ENCODE assay signal across 29 mouse cellular contexts in the genomic region with DNA sequence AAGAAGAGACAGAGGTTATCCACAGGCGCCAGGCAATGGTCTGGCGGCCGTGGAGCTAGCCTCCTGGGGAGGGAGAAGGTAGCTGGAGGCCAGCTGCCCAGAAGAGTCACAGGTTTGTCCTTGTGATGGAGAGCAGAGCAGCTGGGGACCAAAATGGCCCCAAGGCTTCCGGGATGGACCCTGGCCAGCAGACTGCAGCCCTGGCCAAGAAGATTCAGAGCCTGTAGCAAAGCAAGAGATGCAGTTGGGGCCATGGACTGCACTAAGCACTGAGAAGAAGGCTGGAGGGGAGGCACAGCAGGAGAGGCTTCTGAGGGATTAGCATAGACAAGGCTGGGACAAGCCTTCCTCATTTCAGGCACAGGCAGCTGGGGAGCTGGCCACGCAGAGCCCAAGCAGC. TPM values are rescaled to one million over a fixed set of nuclear protein-coding genes. Genes with fewer than 3 reads are reported as not detected.
DNase-seq lines count a peak whose midpoint lies in the region; ATAC-seq and TF ChIP-seq lines count a peak whose summit lies in the region.
"Had no signal": no experiment of that assay in that cellular context is flagged by ENCODE, and none has a peak within 500 bp of the region (broad histone marks: within the 10 kb centered on the region; RNA-seq: fewer than 3 reads in every experiment).

No protein-coding gene starts in this region.

- no peak for ATAC-seq in midbrain, embryonic 11.5 days (ENCODE audit: low FRiP score)
- no peak for ATAC-seq in midbrain, embryonic 15.5 days (replicated peaks)
- ATAC-seq in stomach, postnatal 0 days (ENCODE audit: low FRiP score, low TSS enrichment) = no peak
- ATAC-seq: CD4-positive, CD25-positive, alpha-beta regulatory T cell, adult 4 months; forebrain, embryonic 14.5 days; hindbrain, postnatal 0 days; intestine, embryonic 16.5 days had no signal

- H3K4me1 ChIP-seq in midbrain, embryonic 11.5 days (ENCODE audit: control insufficient read depth, insufficient read depth, low read length) = no peaks in the 10 kb centered on the region
- no peaks in the 10 kb centered on the region for H3K4me1 ChIP-seq in midbrain, embryonic 15.5 days
- peaks cover 2% of the 10 kb centered on the region; the same call in 1 of the 2 replicates for H3K4me1 ChIP-seq in stomach, postnatal 0 days (replicated peaks; ENCODE audit: control insufficient read depth, insufficient read depth)

- DNase-seq in adrenal gland, postnatal 10 days = peak; percentile 57
- no peak for DNase-seq in adrenal gland, adult 18-20 months (ENCODE audit: low spot score in 2 of 2)
- DNase-seq in kidney, adult 11 months = peak; percentile 35
- no peak for DNase-seq in kidney, postnatal 10 days
- peak; percentile 69 for DNase-seq in midbrain, embryonic 11.5 days (ENCODE audit: low spot score, missing footprints)
- DNase-seq in stomach, postnatal 0 days (ENCODE audit: low spot score) = no peak
- no peak for DNase-seq in heart, adult 11 months
- DNase-seq: cerebellum, adult 11 months; liver, embryonic 13.5 days; lung, adult 2 months; right cerebral cortex, postnatal 14 days; thymus, adult 2 months had no signal

- no peak overlapping the region for H3K9ac ChIP-seq in midbrain, embryonic 11.5 days (ENCODE audit: low read length)
- H3K9ac ChIP-seq in midbrain, embryonic 15.5 days = no peak overlapping the region
- H3K9ac ChIP-seq in stomach, postnatal 0 days (ENCODE audit: low read length) = no peak overlapping the region
- H3K9ac ChIP-seq: embryonic facial prominence, embryonic 15.5 days; liver, embryonic 13.5 days; neural tube, embryonic 12.5 days had no signal

- no peak for TF ChIP-seq CTCF in stomach, postnatal 0 days (IDR thresholded peaks at IDR 0.05; ENCODE audit: low read depth)

- TF ChIP-seq EP300 in stomach, postnatal 0 days (optimal IDR thresholded peaks at IDR 0.05) = no peak

- H3K36me3 ChIP-seq in midbrain, embryonic 11.5 days (ENCODE audit: control insufficient read depth, insufficient read depth, low read length) = peaks cover 28% of the 10 kb centered on the region
- peaks cover 36% of the 10 kb centered on the region for H3K36me3 ChIP-seq in midbrain, embryonic 15.5 days (replicated peaks)
- H3K36me3 ChIP-seq in stomach, postnatal 0 days (ENCODE audit: control insufficient read depth, insufficient read depth, low read length) = peaks cover 37% of the 10 kb centered on the region

- no peak overlapping the region for H3K4me3 ChIP-seq in midbrain, embryonic 11.5 days (ENCODE audit: low read depth, low read length)
- no peak overlapping the region for H3K4me3 ChIP-seq in midbrain, embryonic 15.5 days
- no peak overlapping the region for H3K4me3 ChIP-seq in stomach, postnatal 0 days (ENCODE audit: low read depth, low read length)
- H3K4me3 ChIP-seq: embryonic facial prominence, embryonic 15.5 days; liver, embryonic 13.5 days; megakaryocyte, embryonic 14.5 days; neural tube, embryonic 12.5 days had no signal

- no peaks in the 10 kb centered on the region for H3K27me3 ChIP-seq in midbrain, embryonic 11.5 days (ENCODE audit: control insufficient read depth, insufficient read depth, low read length)
- H3K27me3 ChIP-seq in midbrain, embryonic 15.5 days (replicated peaks) = no peaks in the 10 kb centered on the region
- H3K27me3 ChIP-seq in stomach, postnatal 0 days (ENCODE audit: control insufficient read depth, insufficient read depth, low read length) = no peaks in the 10 kb centered on the region
- H3K27me3 ChIP-seq: embryonic facial prominence, embryonic 15.5 days; liver, embryonic 13.5 days; megakaryocyte, embryonic 14.5 days; neural tube, embryonic 12.5 days had no signal

- no peaks in the 10 kb centered on the region for H3K9me3 ChIP-seq in midbrain, embryonic 11.5 days (ENCODE audit: control insufficient read depth, low read length)
- no peaks in the 10 kb centered on the region for H3K9me3 ChIP-seq in midbrain, embryonic 15.5 days
- no peaks in the 10 kb centered on the region for H3K9me3 ChIP-seq in stomach, postnatal 0 days (ENCODE audit: control insufficient read depth, low read length)
- H3K9me3 ChIP-seq: embryonic facial prominence, embryonic 15.5 days; liver, embryonic 13.5 days; megakaryocyte, embryonic 14.5 days; neural tube, embryonic 12.5 days had no signal

- H3K4me2 ChIP-seq in midbrain, embryonic 11.5 days = no peak overlapping the region
- no peak overlapping the region for H3K4me2 ChIP-seq in midbrain, embryonic 15.5 days
- no peak overlapping the region for H3K4me2 ChIP-seq in stomach, postnatal 0 days (replicated peaks; ENCODE audit: low read depth)
- H3K4me2 ChIP-seq: embryonic facial prominence, embryonic 15.5 days; heart, embryonic 11.5 days; liver, embryonic 13.5 days; neural tube, embryonic 12.5 days had no signal

- H3K27ac ChIP-seq in midbrain, embryonic 11.5 days (ENCODE audit: low read depth, low read length) = no peak overlapping the region
- no peak overlapping the region for H3K27ac ChIP-seq in midbrain, embryonic 15.5 days
- peak overlapping the region; percentile 8; the same call in 1 of the 2 replicates for H3K27ac ChIP-seq in stomach, postnatal 0 days (replicated peaks)
- H3K27ac ChIP-seq: embryonic facial prominence, embryonic 15.5 days; hindbrain, postnatal 0 days; liver, embryonic 13.5 days; neural tube, embryonic 12.5 days had no signal

- WGBS in midbrain, embryonic 11.5 days = 83% methylated on average over 5 of the region's 5 CpGs
- WGBS in midbrain, embryonic 15.5 days = 71% methylated on average over 5 of the region's 5 CpGs
- WGBS in stomach, postnatal 0 days = 85% methylated on average over 5 of the region's 5 CpGs

RNA-seq across cellular contexts. Expression of gene 1700061G19Rik, which starts 27.4 kb away (rescaled TPM):
- total RNA-seq in adrenal gland, postnatal 10 days (2021) = 1 to 10 TPM; 1.2 to 2.6 TPM
- 1 to 10 TPM in 1 of 2 experiments, under 1 TPM in 1; 0.83 to 2.9 TPM for total RNA-seq in adrenal gland, adult 18-20 months (2021)
- 0.11 and 0.25 TPM in 2 replicates for polyA plus RNA-seq in midbrain, embryonic 11.5 days (2014; fragmentation: Nextera tagmentation; extraction: Ambion mirVana)
- 0.37 and 0.49 TPM in 2 replicates for polyA plus RNA-seq in midbrain, embryonic 15.5 days (2015; fragmentation: Nextera tagmentation; extraction: Ambion mirVana)
- polyA plus RNA-seq in stomach, postnatal 0 days (2015; fragmentation: Nextera tagmentation; extraction: Ambion mirVana) = 1.0 and 1.4 TPM in 2 replicates
- total RNA-seq: gastrocnemius, adult 8-10 months; hematopoietic stem cell, adult 5-6 weeks; hindbrain, postnatal 0 days; left cerebral cortex, postnatal 25 days had no signal

RNA-seq across cellular contexts. Expression of gene Acsbg2, which starts 28.5 kb away (rescaled TPM):
- total RNA-seq in adrenal gland, postnatal 10 days (2021) = under 1 TPM in 1 of 2 experiments, not detected in 1; 0.12 TPM
- total RNA-seq in adrenal gland, adult 18-20 months (2021) = under 1 TPM in 1 of 2 experiments, not detected in 1; 0.27 TPM
- not detected in 2 replicates for polyA plus RNA-seq in midbrain, embryonic 11.5 days (2014; fragmentation: Nextera tagmentation; extraction: Ambion mirVana)
- not detected in 2 replicates for polyA plus RNA-seq in midbrain, embryonic 15.5 days (2015; fragmentation: Nextera tagmentation; extraction: Ambion mirVana)
- polyA plus RNA-seq in stomach, postnatal 0 days (2015; fragmentation: Nextera tagmentation; extraction: Ambion mirVana) = 0.04 TPM in 1 of 2 replicates, not detected in the other
- total RNA-seq: common myeloid progenitor, adult 5-6 weeks; gastrocnemius, adult 8-10 months; granulocyte monocyte progenitor cell, adult 5-6 weeks; hematopoietic stem cell, adult 5-6 weeks; hindbrain, postnatal 0 days; layer of hippocampus, adult 8-10 months; left cerebral cortex, postnatal 25 days had no signal
- polyA plus RNA-seq: forebrain, embryonic 14.5 days; heart, embryonic 11.5 days; hindbrain, postnatal 0 days; intestine, embryonic 16.5 days; limb, embryonic 14.5 days; liver, embryonic 13.5 days; lung, adult 2 months; neural tube, embryonic 12.5 days; spleen, adult 2 months had no signal

RNA-seq across cellular contexts. Expression of gene Mllt1, which starts 32.5 kb away (rescaled TPM):
- 10 to 100 TPM; 27.9 to 33.6 TPM for total RNA-seq in adrenal gland, postnatal 10 days (2021)
- total RNA-seq in adrenal gland, adult 18-20 months (2021) = 10 to 100 TPM; 31.1 to 32.4 TPM
- 26.3 and 29.0 TPM in 2 replicates for polyA plus RNA-seq in midbrain, embryonic 11.5 days (2014; fragmentation: Nextera tagmentation; extraction: Ambion mirVana)
- 103 and 106 TPM in 2 replicates for polyA plus RNA-seq in midbrain, embryonic 15.5 days (2015; fragmentation: Nextera tagmentation; extraction: Ambion mirVana)
- 13.7 and 15.3 TPM in 2 replicates for polyA plus RNA-seq in stomach, postnatal 0 days (2015; fragmentation: Nextera tagmentation; extraction: Ambion mirVana)

Comparison
In these comparisons a context has a peak if more than half of its experiments do, and no peak if none do; other contexts are left out.
1. DNase-seq: peak in adrenal gland, postnatal 10 days (single experiment), kidney, adult 11 months (single experiment) and midbrain, embryonic 11.5 days (single experiment); none in adrenal gland, adult 18-20 months (0 of 2), kidney, postnatal 10 days (single experiment), stomach, postnatal 0 days (single experiment) and heart, adult 11 months (single experiment).